ENCODE assay signal across 36 mouse cellular contexts in the genomic region with DNA sequence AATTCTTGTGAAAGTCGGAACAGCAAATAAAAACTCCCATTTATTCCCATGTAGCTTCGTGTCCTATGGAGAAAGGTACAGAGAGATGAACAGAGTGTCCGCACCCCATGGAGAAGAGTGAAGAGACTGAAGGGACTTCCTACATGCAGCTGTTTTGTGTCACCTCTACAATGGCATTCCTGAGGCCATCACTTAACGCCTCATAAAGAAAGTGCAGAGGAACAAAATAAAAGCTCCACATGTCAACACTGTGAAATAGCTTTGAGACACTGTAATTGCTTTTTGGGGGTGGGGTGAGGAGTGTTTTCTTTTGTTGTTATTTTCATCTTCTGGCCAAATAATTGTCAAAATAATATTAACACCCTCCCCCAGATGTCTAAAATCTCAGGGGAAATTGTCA. TPM values are rescaled to one million over a fixed set of nuclear protein-coding genes. Genes with fewer than 3 reads are reported as not detected.
DNase-seq lines count a peak whose midpoint lies in the region; ATAC-seq and TF ChIP-seq lines count a peak whose summit lies in the region.
"Had no signal": no experiment of that assay in that cellular context is flagged by ENCODE, and none has a peak within 500 bp of the region (broad histone marks: within the 10 kb centered on the region; RNA-seq: fewer than 3 reads in every experiment).

No protein-coding gene starts in this region.

- TF ChIP-seq CTCF in kidney, adult 2 months (conservative IDR thresholded peaks at IDR 0.05; ENCODE audit: insufficient read depth, insufficient read length, low read depth, low read length): no peak
- no peak for TF ChIP-seq CTCF in Patski (IDR thresholded peaks at IDR 0.05)
- no peak for TF ChIP-seq CTCF in stomach, postnatal 0 days (IDR thresholded peaks at IDR 0.05; ENCODE audit: low read depth)

- H3K4me1 ChIP-seq in kidney, adult 2 months (ENCODE audit: control insufficient read depth, insufficient read depth, low read length): peaks cover 16% of the 10 kb centered on the region; the same call in 1 of the 2 replicates
- peaks cover 8% of the 10 kb centered on the region for H3K4me1 ChIP-seq in limb, embryonic 14.5 days (ENCODE audit: control insufficient read depth, insufficient read depth, low read length)
- peaks cover 43% of the 10 kb centered on the region for H3K4me1 ChIP-seq in limb, embryonic 10.5 days
- H3K4me1 ChIP-seq in stomach, postnatal 0 days (replicated peaks; ENCODE audit: control insufficient read depth, insufficient read depth): no peaks in the 10 kb centered on the region
- H3K4me1 ChIP-seq: megakaryocyte, embryonic 14.5 days; neural tube, embryonic 12.5 days had no signal

- TF ChIP-seq POLR2A in kidney, adult 2 months (IDR thresholded peaks at IDR 0.05; ENCODE audit: low read depth, low read length): no peak
- TF ChIP-seq POLR2A in limb, embryonic 14.5 days (IDR thresholded peaks at IDR 0.05; ENCODE audit: borderline replicate concordance, extremely low read depth, insufficient read depth, insufficient read length): no peak

- in situ Hi-C loops in Patski (cut with MboI; ENCODE audit: low pct_unique_long_range_greater_than_20kb): no loop called here

- CTCF ChIA-PET in Patski (lab: Charles Lee): interaction anchor here (0.6 to 4.8 kb wide), 2 partner anchors 17 to 62 kb away, joined by 3 to 17 read pairs; no protein-coding TSS in a partner anchor

- 68% methylated on average over 4 of the region's 4 CpGs for WGBS in kidney, adult 2 months
- 44% methylated on average over 4 of the region's 4 CpGs for WGBS in limb, embryonic 14.5 days
- WGBS in limb, embryonic 10.5 days: 61% methylated on average over 4 of the region's 4 CpGs
- WGBS in stomach, postnatal 0 days: 77% methylated on average over 4 of the region's 4 CpGs

- H3K9ac ChIP-seq in limb, embryonic 14.5 days (ENCODE audit: low read depth, low read length, severe bottlenecking): no peak overlapping the region
- H3K9ac ChIP-seq in stomach, postnatal 0 days (ENCODE audit: low read length): no peak overlapping the region
- H3K9ac ChIP-seq: forebrain, postnatal 0 days; heart, embryonic 13.5 days; hindbrain, embryonic 13.5 days; midbrain, embryonic 15.5 days; neural tube, embryonic 12.5 days had no signal

- no peak for TF ChIP-seq EP300 in stomach, postnatal 0 days (optimal IDR thresholded peaks at IDR 0.05)

- no peak overlapping the region for H3K4me2 ChIP-seq in limb, embryonic 14.5 days (replicated peaks; ENCODE audit: low read depth, low read length, severe bottlenecking)
- no peak overlapping the region for H3K4me2 ChIP-seq in stomach, postnatal 0 days (replicated peaks; ENCODE audit: low read depth)
- H3K4me2 ChIP-seq: heart, embryonic 13.5 days; hindbrain, embryonic 13.5 days; midbrain, embryonic 15.5 days; neural tube, embryonic 12.5 days had no signal

- H3K9me3 ChIP-seq in limb, embryonic 14.5 days (ENCODE audit: control insufficient read depth, low read length): 0 out of 2 replicates have a peak, but pooled peaks cover 8% of the 10 kb centered on the region
- no peaks in the 10 kb centered on the region; the same call in 1 of the 2 replicates for H3K9me3 ChIP-seq in limb, embryonic 10.5 days (replicated peaks)
- no peaks in the 10 kb centered on the region for H3K9me3 ChIP-seq in stomach, postnatal 0 days (ENCODE audit: control insufficient read depth, low read length)

- peak overlapping the region; percentile 23; the same call in 1 of the 2 replicates for H3K27ac ChIP-seq in kidney, adult 2 months (ENCODE audit: insufficient read depth, low read depth, low read length)
- H3K27ac ChIP-seq in limb, embryonic 14.5 days (replicated peaks; ENCODE audit: low read depth, low read length): no peak overlapping the region
- H3K27ac ChIP-seq in limb, embryonic 10.5 days: no peak overlapping the region
- no peak overlapping the region for H3K27ac ChIP-seq in stomach, postnatal 0 days (replicated peaks)
- H3K27ac ChIP-seq: heart, adult 2 months; heart, embryonic 13.5 days; hindbrain, embryonic 13.5 days; midbrain, embryonic 15.5 days; neural tube, embryonic 12.5 days had no signal

- peak; percentile 35; the same call in 1 of the 2 replicates for ATAC-seq in limb, embryonic 14.5 days (ENCODE audit: low FRiP score, low read depth)
- ATAC-seq in Patski: peak; percentile 34
- ATAC-seq in stomach, postnatal 0 days (ENCODE audit: low FRiP score, low TSS enrichment): no peak
- no peak for ATAC-seq in megakaryocyte-erythroid progenitor cell, adult 5-6 weeks (replicated peaks; ENCODE audit: low FRiP score, low TSS enrichment, poor library complexity, severe bottlenecking)
- ATAC-seq: activated CD4-positive, CD25-positive, alpha-beta regulatory T cell, adult 4 months; forebrain, postnatal 0 days; midbrain, embryonic 15.5 days had no signal

- no peak overlapping the region for H3K4me3 ChIP-seq in kidney, adult 2 months (ENCODE audit: insufficient read depth, low read depth, low read length)
- no peak overlapping the region for H3K4me3 ChIP-seq in limb, embryonic 14.5 days (replicated peaks; ENCODE audit: low read length)
- no peak overlapping the region for H3K4me3 ChIP-seq in limb, embryonic 10.5 days
- H3K4me3 ChIP-seq in stomach, postnatal 0 days (ENCODE audit: low read depth, low read length): no peak overlapping the region
- H3K4me3 ChIP-seq: heart, adult 2 months; heart, embryonic 13.5 days; hindbrain, embryonic 13.5 days; megakaryocyte, embryonic 14.5 days; midbrain, embryonic 15.5 days; neural tube, embryonic 12.5 days had no signal

- no peak for DNase-seq in kidney, adult 2 months
- DNase-seq in kidney, postnatal 4 days: no peak
- no peak for DNase-seq in limb, embryonic 14.5 days (ENCODE audit: low spot score)
- DNase-seq in limb, embryonic 10.5 days (ENCODE audit: low spot score): no peak
- no peak for DNase-seq in Patski (ENCODE audit: low read depth, low spot score)
- peak; percentile 42 for DNase-seq in lung, postnatal 10 days
- DNase-seq in stomach, postnatal 0 days (ENCODE audit: low spot score): no peak
- DNase-seq: adrenal gland, adult 8-10 months; B cell, adult 2 months; cerebellum, adult 8-10 months; cerebellum, postnatal 36 days; forebrain, postnatal 0 days; gastrocnemius, postnatal 25 days; heart, adult 2 months; heart, postnatal 14 days; left cerebral cortex, postnatal 4 days; right cerebral cortex, postnatal 14 days; spleen, adult 18-20 months; thymus, postnatal 14 days had no signal

- POLR2A ChIA-PET in Patski (lab: Charles Lee): interaction anchor here (0.6 to 1.0 kb wide), 2 partner anchors 10 to 114 kb away, joined by 3 to 4 read pairs; no protein-coding TSS in a partner anchor

- no peaks in the 10 kb centered on the region for H3K27me3 ChIP-seq in kidney, adult 2 months (replicated peaks; ENCODE audit: control insufficient read depth, insufficient read depth, low read length)
- no peaks in the 10 kb centered on the region for H3K27me3 ChIP-seq in limb, embryonic 14.5 days (ENCODE audit: control insufficient read depth, insufficient read depth, low read length)
- H3K27me3 ChIP-seq in limb, embryonic 10.5 days (ENCODE audit: low read depth, poor library complexity, severe bottlenecking): no peaks in the 10 kb centered on the region
- no peaks in the 10 kb centered on the region for H3K27me3 ChIP-seq in Patski
- no peaks in the 10 kb centered on the region for H3K27me3 ChIP-seq in stomach, postnatal 0 days (ENCODE audit: control insufficient read depth, insufficient read depth, low read length)
- H3K27me3 ChIP-seq: CH12.LX; heart, embryonic 13.5 days; hindbrain, embryonic 13.5 days; megakaryocyte, embryonic 14.5 days; midbrain, embryonic 15.5 days; neural tube, embryonic 12.5 days had no signal

- H3K36me3 ChIP-seq in kidney, adult 2 months (ENCODE audit: control insufficient read depth, insufficient read depth, low read length): no peaks in the 10 kb centered on the region
- H3K36me3 ChIP-seq in limb, embryonic 14.5 days (ENCODE audit: control insufficient read depth, insufficient read depth, low read length): no peaks in the 10 kb centered on the region
- no peaks in the 10 kb centered on the region for H3K36me3 ChIP-seq in limb, embryonic 10.5 days
- no peaks in the 10 kb centered on the region for H3K36me3 ChIP-seq in stomach, postnatal 0 days (ENCODE audit: control insufficient read depth, insufficient read depth, low read length)
- H3K36me3 ChIP-seq: G1E; heart, embryonic 13.5 days; hindbrain, embryonic 13.5 days; midbrain, embryonic 15.5 days; neural tube, embryonic 12.5 days had no signal

RNA-seq across cellular contexts. Expression of a gene that starts 10.4 kb away (rescaled TPM):
- 0.07 and 0.23 TPM in 2 replicates for polyA plus RNA-seq in kidney, adult 2 months (2012; rRNA removed)
- not detected in 2 replicates for polyA plus RNA-seq in limb, embryonic 14.5 days (2012; rRNA removed)
- polyA plus RNA-seq in limb, embryonic 14.5 days (2014; fragmentation: Nextera tagmentation; extraction: Ambion mirVana): 0.28 TPM in 1 of 2 replicates, not detected in the other
- polyA plus RNA-seq in limb, embryonic 10.5 days (2016; fragmentation: Nextera tagmentation; extraction: Ambion mirVana): not detected in 2 replicates
- polyA plus RNA-seq in Patski (2021): 0.23 TPM
- 32.6 and 47.0 TPM in 2 replicates for polyA plus RNA-seq in stomach, postnatal 0 days (2015; fragmentation: Nextera tagmentation; extraction: Ambion mirVana)
- not detected in 2 replicates for total RNA-seq in megakaryocyte-erythroid progenitor cell, adult 5-6 weeks (2014; fragmentation: Nextera tagmentation)
- not detected in 2 replicates for total RNA-seq in megakaryocyte-erythroid progenitor cell, adult 5-6 weeks (2017)
- total RNA-seq: adrenal gland, adult 8-10 months; CH12.LX; forebrain, postnatal 0 days; gastrocnemius, postnatal 25 days; heart, adult 2 months; heart, postnatal 14 days; layer of hippocampus, postnatal 14 days; left cerebral cortex, adult 8-10 months; left cerebral cortex, postnatal 4 days; liver, adult 2 months had no signal
- polyA plus RNA-seq: activated CD4-positive, CD25-positive, alpha-beta regulatory T cell, adult 4 months; embryonic facial prominence, embryonic 11.5 days; forebrain, embryonic 11.5 days; forebrain, postnatal 0 days; G1E; heart, adult 2 months; heart, embryonic 13.5 days; hindbrain, embryonic 13.5 days; liver, adult 2 months; liver, embryonic 16.5 days; midbrain, embryonic 15.5 days; neural tube, embryonic 12.5 days; testis, adult 2 months had no signal

RNA-seq across cellular contexts. Expression of a gene that starts 38.9 kb away (rescaled TPM):
- polyA plus RNA-seq in kidney, adult 2 months (2012; rRNA removed): 0.05 and 0.11 TPM in 2 replicates
- 0.65 and 0.68 TPM in 2 replicates for polyA plus RNA-seq in limb, embryonic 14.5 days (2012; rRNA removed)
- 1.6 TPM in 2 replicates for polyA plus RNA-seq in limb, embryonic 14.5 days (2014; fragmentation: Nextera tagmentation; extraction: Ambion mirVana)
- 0.81 and 1.2 TPM in 2 replicates for polyA plus RNA-seq in limb, embryonic 10.5 days (2016; fragmentation: Nextera tagmentation; extraction: Ambion mirVana)
- 0.09 TPM for polyA plus RNA-seq in Patski (2021)
- 0.74 and 0.79 TPM in 2 replicates for polyA plus RNA-seq in stomach, postnatal 0 days (2015; fragmentation: Nextera tagmentation; extraction: Ambion mirVana)
- not detected in 2 replicates for total RNA-seq in megakaryocyte-erythroid progenitor cell, adult 5-6 weeks (2014; fragmentation: Nextera tagmentation)
- total RNA-seq in megakaryocyte-erythroid progenitor cell, adult 5-6 weeks (2017): not detected in 2 replicates
- total RNA-seq: CH12.LX; gastrocnemius, postnatal 25 days; layer of hippocampus, postnatal 14 days; left cerebral cortex, adult 8-10 months; liver, adult 2 months had no signal
- polyA plus RNA-seq: activated CD4-positive, CD25-positive, alpha-beta regulatory T cell, adult 4 months; forebrain, postnatal 0 days; G1E; large intestine, adult 2 months; midbrain, embryonic 15.5 days had no signal

RNA-seq across cellular contexts. Expression of a gene that starts 41.9 kb away (rescaled TPM):
- 251 and 256 TPM in 2 replicates for polyA plus RNA-seq in kidney, adult 2 months (2012; rRNA removed)
- polyA plus RNA-seq in limb, embryonic 14.5 days (2012; rRNA removed): 6.6 and 8.6 TPM in 2 replicates
- 15.8 and 17.4 TPM in 2 replicates for polyA plus RNA-seq in limb, embryonic 14.5 days (2014; fragmentation: Nextera tagmentation; extraction: Ambion mirVana)
- 2.5 and 3.3 TPM in 2 replicates for polyA plus RNA-seq in limb, embryonic 10.5 days (2016; fragmentation: Nextera tagmentation; extraction: Ambion mirVana)
- polyA plus RNA-seq in Patski (2021): 1.1 TPM
- 134 and 155 TPM in 2 replicates for polyA plus RNA-seq in stomach, postnatal 0 days (2015; fragmentation: Nextera tagmentation; extraction: Ambion mirVana)
- total RNA-seq in megakaryocyte-erythroid progenitor cell, adult 5-6 weeks (2014; fragmentation: Nextera tagmentation): not detected in 2 replicates
- total RNA-seq in megakaryocyte-erythroid progenitor cell, adult 5-6 weeks (2017): not detected in 2 replicates
- total RNA-seq: CH12.LX had no signal
- polyA plus RNA-seq: embryonic facial prominence, embryonic 11.5 days; G1E had no signal

Comparison
In these comparisons a context has a peak if more than half of its experiments do, and no peak if none do; other contexts are left out.
1. ATAC-seq: peak in limb, embryonic 14.5 days (single experiment) and Patski (single experiment); none in stomach, postnatal 0 days (single experiment) and megakaryocyte-erythroid progenitor cell, adult 5-6 weeks (single experiment).
2. RNA of a gene that starts 10.4 kb away (polyA plus RNA-seq): 32.6 to 47.0 TPM in stomach, postnatal 0 days; 0.28 TPM in limb, embryonic 14.5 days, 0.07 to 0.23 TPM in kidney, adult 2 months, 0.23 TPM in Patski (single experiment) and not detected in limb, embryonic 10.5 days; every median in the first group is over 10 times any median in the second.